In the genomic region with DNA sequence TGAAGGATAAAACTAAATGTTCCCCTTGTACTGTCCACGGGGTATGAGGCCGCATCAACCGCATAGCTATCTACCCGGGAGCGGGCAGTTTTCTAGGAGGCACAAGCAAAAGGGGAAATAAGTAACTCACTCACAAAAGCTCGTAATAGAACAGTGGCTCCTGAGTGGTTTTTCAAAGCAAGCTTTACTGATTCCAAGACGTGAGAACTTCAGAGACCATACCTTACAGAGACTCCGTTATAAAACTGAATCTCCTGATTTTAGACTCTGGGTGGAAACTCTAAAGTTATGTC, we compare ENCODE assay signal across 8 mouse cellular contexts. TPM values are rescaled to one million over a fixed set of nuclear protein-coding genes. Genes with fewer than 3 reads are reported as not detected.
DNase-seq lines count a peak whose midpoint lies in the region; ATAC-seq and TF ChIP-seq lines count a peak whose summit lies in the region.

No protein-coding gene starts in this region.

- H3K4me3 ChIP-seq in heart, embryonic 13.5 days, result peak overlapping the region; percentile 74
- H3K4me3 ChIP-seq in ES-E14 (ENCODE audit: insufficient read depth in 1 of 2, low read depth in 1 of 2, low read length in 2 of 2, poor library complexity in 1 of 2, severe bottlenecking in 1 of 2), result peak overlapping the region; percentile 62 to 80; a peak in 1 of 4 replicates
- peak overlapping the region; percentile 75 for H3K4me3 ChIP-seq in hindbrain, embryonic 15.5 days
- H3K4me3 ChIP-seq in midbrain, embryonic 12.5 days, result peak overlapping the region; percentile 71

- no peaks in the 10 kb centered on the region for H3K36me3 ChIP-seq in heart, embryonic 13.5 days
- H3K36me3 ChIP-seq in ES-E14 (ENCODE audit: control insufficient read depth, insufficient read depth, low read length, poor library complexity, severe bottlenecking), result no peaks in the 10 kb centered on the region
- H3K36me3 ChIP-seq in hindbrain, embryonic 15.5 days, result no peaks in the 10 kb centered on the region
- no peaks in the 10 kb centered on the region for H3K36me3 ChIP-seq in midbrain, embryonic 12.5 days

- H3K4me1 ChIP-seq in heart, embryonic 13.5 days, result peaks cover 42% of the 10 kb centered on the region
- peaks cover 5 to 10% of the 10 kb centered on the region in 2 experiments; a peak in 2 of 4 replicates for H3K4me1 ChIP-seq in ES-E14 (ENCODE audit: control insufficient read depth in 2 of 2, insufficient read depth in 2 of 2, low read length in 2 of 2, poor library complexity in 1 of 2)
- peaks cover 30% of the 10 kb centered on the region for H3K4me1 ChIP-seq in hindbrain, embryonic 15.5 days (replicated peaks)
- peaks cover 17% of the 10 kb centered on the region for H3K4me1 ChIP-seq in midbrain, embryonic 12.5 days

- no peak for DNase-seq in heart, postnatal 36 days
- no peak for DNase-seq in ES-E14 (ENCODE audit: low read depth, low spot score)
- no peak for DNase-seq in gastrocnemius, postnatal 14 days
- no peak for DNase-seq in left cerebral cortex, postnatal 10 days (ENCODE audit: extremely low spot score in 1 of 2, low spot score in 2 of 2)
- no peak for DNase-seq in frontal cortex, postnatal 14 days (ENCODE audit: low spot score in 2 of 2)

- in situ Hi-C loops in ES-E14 (cut with MboI; ENCODE audit: low sequenced_read_pairs in 2 of 2, unreplicated experiment in 2 of 2), result no loop called here

- peak overlapping the region; percentile 90 for H3K27ac ChIP-seq in heart, embryonic 13.5 days (replicated peaks)
- no peak overlapping the region for H3K27ac ChIP-seq in ES-E14 (ENCODE audit: insufficient read depth, low read depth, low read length, poor library complexity, severe bottlenecking)
- no peak overlapping the region for H3K27ac ChIP-seq in hindbrain, embryonic 15.5 days (replicated peaks)
- H3K27ac ChIP-seq in midbrain, embryonic 12.5 days (replicated peaks), result no peak overlapping the region

- WGBS in heart, embryonic 13.5 days, result 62% methylated on average over 8 of the region's 8 CpGs
- 78% methylated on average over 8 of the region's 8 CpGs for WGBS in hindbrain, embryonic 15.5 days
- 77% methylated on average over 8 of the region's 8 CpGs for WGBS in midbrain, embryonic 12.5 days

- H3K9me3 ChIP-seq in heart, embryonic 13.5 days, result no peaks in the 10 kb centered on the region
- H3K9me3 ChIP-seq in ES-E14 (ENCODE audit: control insufficient read depth, insufficient read depth, low read depth, low read length), result no peaks in the 10 kb centered on the region
- H3K9me3 ChIP-seq in hindbrain, embryonic 15.5 days, result no peaks in the 10 kb centered on the region
- no peaks in the 10 kb centered on the region for H3K9me3 ChIP-seq in midbrain, embryonic 12.5 days

- peak overlapping the region; percentile 90 for H3K9ac ChIP-seq in heart, embryonic 13.5 days
- H3K9ac ChIP-seq in ES-E14 (ENCODE audit: insufficient read depth, low read depth, low read length, poor library complexity, severe bottlenecking), result no peak overlapping the region; the same call in 1 of the 2 replicates
- 0 out of 2 replicates have a peak overlapping the region, but pooled peaks have one; percentile 71 for H3K9ac ChIP-seq in hindbrain, embryonic 15.5 days
- H3K9ac ChIP-seq in midbrain, embryonic 12.5 days (replicated peaks), result 0 out of 2 replicates have a peak overlapping the region, but pooled peaks have one; percentile 28

- intact Hi-C loops in heart, postnatal 36 days (cut with DNase I), result no loop called here
- intact Hi-C loops in gastrocnemius, postnatal 14 days (cut with DNase I; ENCODE audit: low total_unique reads), result no loop called here
- intact Hi-C loops in left cerebral cortex, postnatal 10 days (cut with DNase I), result no loop called here

- ATAC-seq in heart, embryonic 13.5 days (ENCODE audit: extremely low read depth, insufficient number of reproducible peaks, low FRiP score, low TSS enrichment), result no peak
- no peak for ATAC-seq in hindbrain, embryonic 15.5 days (ENCODE audit: low FRiP score, low read depth)
- ATAC-seq in midbrain, embryonic 12.5 days (ENCODE audit: low FRiP score, low read depth), result no peak

- H3K27me3 ChIP-seq in heart, embryonic 13.5 days (replicated peaks), result no peaks in the 10 kb centered on the region
- no peaks in the 10 kb centered on the region for H3K27me3 ChIP-seq in hindbrain, embryonic 15.5 days
- no peaks in the 10 kb centered on the region for H3K27me3 ChIP-seq in midbrain, embryonic 12.5 days

- peak overlapping the region; percentile 92 for H3K4me2 ChIP-seq in heart, embryonic 13.5 days
- peak overlapping the region; percentile 73 for H3K4me2 ChIP-seq in hindbrain, embryonic 15.5 days
- H3K4me2 ChIP-seq in midbrain, embryonic 12.5 days (replicated peaks), result peak overlapping the region; percentile 72

TF ChIP-seq in ES-E14, 5 proteins besides CTCF, POLR2A, EP300 and RAD21:
- TF ChIP-seq ZC3H11A (IDR thresholded peaks at IDR 0.05; ENCODE audit: borderline replicate concordance, low read depth, low read length), result no peak
- no peak for TF ChIP-seq CHD2 (IDR thresholded peaks at IDR 0.05; ENCODE audit: low read depth, low read length)
- no peak for TF ChIP-seq MAFK (IDR thresholded peaks at IDR 0.05; ENCODE audit: insufficient read depth, low read depth, low read length)
- no peak for TF ChIP-seq ZNF384 (IDR thresholded peaks at IDR 0.05; ENCODE audit: low read depth, low read length)
- TF ChIP-seq HCFC1 (IDR thresholded peaks at IDR 0.05; ENCODE audit: borderline replicate concordance, insufficient read depth, low read length), result no peak

RNA-seq across cellular contexts. Expression of gene Btbd9, which starts 1.6 kb away (rescaled TPM):
- 43.1 and 44.4 TPM in 2 replicates for polyA plus RNA-seq in heart, embryonic 13.5 days (2015; fragmentation: Nextera tagmentation; extraction: Ambion mirVana)
- 10 to 100 TPM; 17.0 to 17.4 TPM for total RNA-seq in heart, postnatal 36 days (2021)
- 28.2 and 34.8 TPM in 2 replicates for total RNA-seq in ES-E14 (2012; rRNA removed)
- 137 and 139 TPM in 2 replicates for polyA plus RNA-seq in hindbrain, embryonic 15.5 days (2015; fragmentation: Nextera tagmentation; extraction: Ambion mirVana)
- polyA plus RNA-seq in midbrain, embryonic 12.5 days (2016; fragmentation: Nextera tagmentation; extraction: Ambion mirVana), result 98.0 and 102 TPM in 2 replicates
- 10 to 100 TPM in 1 of 2 experiments, 1 to 10 TPM in 1; 9.7 to 14.8 TPM for total RNA-seq in gastrocnemius, postnatal 14 days (2021)
- total RNA-seq in left cerebral cortex, postnatal 10 days (2021), result 10 to 100 TPM; 88.7 to 93.1 TPM

RNA-seq across cellular contexts. Expression of gene Dnah8, which starts 49.4 kb away (rescaled TPM):
- polyA plus RNA-seq in heart, embryonic 13.5 days (2015; fragmentation: Nextera tagmentation; extraction: Ambion mirVana), result 1.4 and 2.1 TPM in 2 replicates
- 1 to 10 TPM; 1.2 TPM for total RNA-seq in heart, postnatal 36 days (2021)
- 19.5 and 28.0 TPM in 2 replicates for total RNA-seq in ES-E14 (2012; rRNA removed)
- polyA plus RNA-seq in hindbrain, embryonic 15.5 days (2015; fragmentation: Nextera tagmentation; extraction: Ambion mirVana), result 1.3 and 1.9 TPM in 2 replicates
- polyA plus RNA-seq in midbrain, embryonic 12.5 days (2016; fragmentation: Nextera tagmentation; extraction: Ambion mirVana), result 0.66 and 1.4 TPM in 2 replicates
- 1 to 10 TPM in 1 of 2 experiments, under 1 TPM in 1; 0.90 to 1.6 TPM for total RNA-seq in gastrocnemius, postnatal 14 days (2021)
- total RNA-seq in left cerebral cortex, postnatal 10 days (2021), result 1 to 10 TPM; 1.4 to 4.6 TPM

RNA-seq across cellular contexts. Expression of gene Glo1, which starts 51.9 kb away (rescaled TPM):
- polyA plus RNA-seq in heart, embryonic 13.5 days (2015; fragmentation: Nextera tagmentation; extraction: Ambion mirVana), result 194 and 205 TPM in 2 replicates
- 100 to 1,000 TPM; 149 to 154 TPM for total RNA-seq in heart, postnatal 36 days (2021)
- 283 and 284 TPM in 2 replicates for total RNA-seq in ES-E14 (2012; rRNA removed)
- polyA plus RNA-seq in hindbrain, embryonic 15.5 days (2015; fragmentation: Nextera tagmentation; extraction: Ambion mirVana), result 159 TPM in 2 replicates
- 207 and 215 TPM in 2 replicates for polyA plus RNA-seq in midbrain, embryonic 12.5 days (2016; fragmentation: Nextera tagmentation; extraction: Ambion mirVana)
- 100 to 1,000 TPM; 125 to 128 TPM for total RNA-seq in gastrocnemius, postnatal 14 days (2021)
- 100 to 1,000 TPM; 125 to 130 TPM for total RNA-seq in left cerebral cortex, postnatal 10 days (2021)
